Mouse (Mus musculus) frontal cortex, postnatal 10 days (tissue): Measurements from ENCODE around the gene Bptf.
"Not testable (repeated sequence)": the region's sequence is repeated elsewhere in the genome, so short reads cannot be mapped to it uniquely, and the experiment has no call there.

Experiments
- DNase-seq, 2 experiments: peaks; one replicate each; pipeline ENCODE4 v3.0.0; 2022; ENCODE audit warnings: low spot score in 2 of 2, mixed read lengths in 1 of 2

The Bptf gene

DNA sequence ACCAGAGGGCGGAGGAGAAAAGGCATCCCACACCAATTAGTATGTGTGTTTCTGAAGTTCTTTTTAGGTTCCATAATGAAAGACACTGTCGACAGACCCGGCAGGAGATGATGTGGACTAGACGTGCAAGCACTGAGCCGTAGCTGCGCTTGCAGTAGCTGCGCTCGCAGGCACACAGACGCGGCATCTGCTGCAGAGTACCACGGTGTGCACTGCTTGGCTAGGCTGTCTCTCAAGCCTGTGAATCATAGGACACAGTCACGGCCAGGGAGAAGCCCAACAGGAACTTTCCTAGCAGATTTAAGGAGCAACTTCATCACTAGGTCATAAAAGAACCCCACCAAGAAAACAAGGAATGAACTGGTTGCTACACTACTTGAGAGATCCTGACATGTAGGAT lies 14.1 kb downstream of the Bptf start:
- DNase-seq = no peak

DNA sequence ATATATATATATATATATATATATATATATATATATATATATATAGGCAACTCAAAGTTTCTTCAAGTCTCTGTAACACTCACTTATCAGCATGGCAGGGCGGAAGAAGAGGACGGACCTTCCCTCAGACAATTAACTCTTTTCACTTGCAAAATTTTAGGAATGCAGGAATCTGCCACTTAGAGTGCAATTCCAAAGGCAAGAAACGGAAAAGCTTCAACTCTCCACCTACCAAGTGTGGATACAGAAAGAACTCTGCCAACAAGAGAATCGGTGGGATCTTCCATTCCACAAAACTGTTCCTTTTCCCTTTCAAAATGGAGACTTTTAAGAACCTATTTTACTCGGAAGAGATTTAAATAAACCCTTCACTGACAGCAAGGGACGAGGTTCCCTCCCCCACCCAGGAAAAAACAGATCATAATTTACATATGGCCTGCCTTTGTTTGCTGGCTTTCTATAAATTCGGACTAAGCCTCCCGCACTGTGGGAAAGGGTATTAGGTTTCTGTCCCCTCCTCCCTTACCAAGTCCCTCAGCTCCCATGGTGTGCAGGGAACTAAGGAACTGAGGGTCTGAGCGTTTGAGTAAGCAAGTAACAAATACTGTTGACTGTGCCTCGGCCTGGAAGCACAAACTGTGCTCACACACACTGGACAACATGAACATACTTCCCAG lies 17.9 kb downstream of the Bptf start:
- DNase-seq = no peak

DNA sequence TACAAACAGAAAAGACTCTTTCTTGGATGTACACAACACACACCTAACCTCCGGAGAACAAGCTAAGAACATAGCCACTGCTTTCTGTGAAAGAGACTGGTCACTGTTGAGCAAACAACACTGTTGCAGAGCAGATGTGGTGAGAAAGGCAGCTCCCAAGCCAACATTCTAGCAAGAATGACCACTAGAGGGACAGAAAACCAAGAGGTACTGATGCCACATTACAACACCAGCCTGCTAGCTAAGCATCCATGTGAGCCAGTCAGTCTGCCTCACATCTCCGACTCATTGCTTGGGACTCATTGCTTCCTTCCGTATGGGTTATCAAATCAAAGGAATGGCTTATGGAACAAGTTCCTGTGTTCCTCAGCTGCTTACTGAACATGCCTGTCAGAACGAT lies 18.8 kb downstream of the Bptf start:
- no peak for DNase-seq

DNA sequence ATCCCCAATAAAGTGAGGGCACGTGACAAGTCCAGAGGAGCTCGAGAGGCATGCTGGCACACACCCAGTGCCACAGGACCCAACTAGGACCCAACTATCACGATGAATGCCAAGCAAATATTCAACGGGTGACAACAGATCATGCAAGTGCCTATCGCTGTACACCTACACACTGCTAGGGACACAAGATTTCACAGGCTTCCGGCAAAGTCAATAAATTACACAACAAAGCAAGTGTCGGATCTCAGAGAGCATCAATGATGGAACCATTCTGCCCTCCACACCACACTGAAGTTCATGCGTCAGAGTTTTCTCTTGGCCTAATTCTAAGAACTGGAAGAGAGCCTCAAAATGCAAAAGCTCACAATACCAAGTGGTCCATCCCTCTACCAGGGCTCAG lies 22.3 kb downstream of the Bptf start:
- DNase-seq = no peak

DNA sequence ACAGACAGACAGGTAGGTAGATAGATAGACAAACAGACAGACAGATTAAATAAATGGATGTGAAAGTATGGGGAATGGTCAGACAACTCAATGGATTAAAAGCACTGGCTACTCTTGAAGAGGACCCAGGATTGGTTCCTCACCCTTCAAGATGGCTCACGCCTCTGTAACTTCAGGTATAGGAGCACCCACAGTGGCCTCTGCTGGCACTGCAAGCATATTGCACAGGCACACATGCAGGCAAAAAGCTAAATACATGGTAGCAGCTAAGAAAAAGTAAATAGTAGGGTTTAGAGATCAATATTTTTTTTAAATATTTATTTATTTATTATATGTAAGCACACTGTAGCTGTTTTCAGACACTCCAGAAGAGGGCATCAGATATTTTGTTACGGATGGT lies 23.0 kb downstream of the Bptf start:
- no peak for DNase-seq

DNA sequence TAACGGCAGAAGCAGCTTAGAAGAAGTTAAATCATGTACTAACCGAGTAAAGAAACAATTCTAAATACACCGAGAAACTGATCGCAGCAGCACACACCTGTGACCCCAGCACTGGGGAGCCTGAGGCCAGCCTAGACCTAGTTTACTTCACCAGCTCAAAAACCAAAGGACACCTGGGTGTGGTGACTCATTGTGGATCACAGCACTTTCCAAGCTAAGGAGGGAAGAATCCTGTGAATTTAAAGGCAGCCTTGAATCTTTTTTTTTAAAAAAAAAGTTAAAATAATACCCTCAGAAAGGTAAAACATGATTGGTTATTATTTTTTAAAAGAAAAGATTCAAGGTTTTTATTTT lies 24.2 kb downstream of the Bptf start:
- no peak for DNase-seq

DNA sequence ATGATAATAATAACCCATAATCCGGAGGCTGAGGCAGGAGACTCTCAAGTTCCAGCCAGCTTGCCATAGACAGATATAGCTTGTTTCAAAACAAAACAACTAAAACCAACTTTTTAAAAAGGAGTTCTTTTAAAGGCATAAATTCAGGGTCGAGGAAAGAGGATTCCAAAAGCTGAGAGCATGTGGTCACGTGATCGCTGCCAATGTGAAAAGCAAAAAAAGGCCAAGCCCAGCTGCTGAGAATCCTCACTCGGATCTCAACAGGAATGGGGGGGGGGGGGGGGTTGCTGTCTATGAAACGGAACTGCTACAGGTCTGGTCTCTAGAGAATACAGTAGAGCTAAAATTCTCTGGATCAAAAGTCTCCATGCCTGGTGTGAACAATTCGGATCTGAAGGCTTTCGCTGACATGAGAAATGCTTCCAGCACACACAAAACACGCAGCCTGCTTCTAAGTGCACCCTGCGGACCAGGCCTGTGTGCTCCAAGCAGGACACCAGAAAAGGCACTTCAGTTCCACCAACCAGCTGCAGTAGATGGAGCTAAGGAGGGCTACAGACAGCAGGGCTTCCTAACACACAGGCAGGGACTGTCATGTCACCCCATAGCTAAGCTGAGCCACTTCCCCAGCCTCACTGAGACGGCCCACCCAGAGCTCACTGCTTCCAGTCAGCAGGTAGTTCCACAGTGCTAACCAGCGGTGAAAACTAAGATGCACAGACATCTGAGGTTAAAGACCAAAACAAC lies 24.8 kb downstream of the Bptf start:
- no peak for DNase-seq

DNA sequence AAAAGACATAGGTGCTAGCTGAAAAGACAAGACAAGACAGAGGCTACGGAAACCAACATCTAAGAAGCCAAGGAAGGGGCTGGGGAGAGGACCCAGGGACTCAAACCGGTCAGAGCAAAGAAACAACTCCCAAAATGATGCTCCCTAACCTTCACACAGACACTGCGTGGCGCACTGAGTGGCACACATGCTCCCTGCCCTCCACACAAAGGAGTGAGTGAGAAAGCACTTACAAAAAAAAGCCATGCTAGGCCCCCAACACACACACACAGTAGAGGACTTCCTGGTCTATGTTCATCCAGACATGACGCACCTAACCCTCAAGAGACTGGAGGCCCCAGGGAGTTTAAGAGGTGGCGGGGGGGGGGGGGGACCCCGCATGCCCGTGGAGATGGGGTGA lies 25.5 kb downstream of the Bptf start:
- DNase-seq = no peak

DNA sequence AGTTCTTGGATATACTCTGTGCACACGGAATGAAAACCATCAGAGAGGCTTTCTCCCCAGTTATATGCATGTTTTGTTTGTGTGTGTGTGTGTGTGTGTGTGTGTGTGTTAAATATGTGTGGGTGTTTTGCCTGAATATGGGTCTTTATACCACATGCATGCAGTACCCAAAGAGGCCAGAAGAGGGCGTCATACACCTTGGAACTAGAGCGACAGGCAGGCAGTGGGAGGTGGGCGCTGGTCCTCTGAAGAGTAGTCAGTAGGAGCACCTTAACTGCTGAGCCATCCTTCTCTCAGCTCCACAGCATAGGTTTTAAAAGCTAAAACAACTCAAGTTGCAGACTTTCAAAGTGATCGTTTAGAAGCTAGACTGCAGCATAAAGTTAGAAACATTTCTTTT lies 26.7 kb downstream of the Bptf start:
- peak; percentile 34 to 44 for DNase-seq

DNA sequence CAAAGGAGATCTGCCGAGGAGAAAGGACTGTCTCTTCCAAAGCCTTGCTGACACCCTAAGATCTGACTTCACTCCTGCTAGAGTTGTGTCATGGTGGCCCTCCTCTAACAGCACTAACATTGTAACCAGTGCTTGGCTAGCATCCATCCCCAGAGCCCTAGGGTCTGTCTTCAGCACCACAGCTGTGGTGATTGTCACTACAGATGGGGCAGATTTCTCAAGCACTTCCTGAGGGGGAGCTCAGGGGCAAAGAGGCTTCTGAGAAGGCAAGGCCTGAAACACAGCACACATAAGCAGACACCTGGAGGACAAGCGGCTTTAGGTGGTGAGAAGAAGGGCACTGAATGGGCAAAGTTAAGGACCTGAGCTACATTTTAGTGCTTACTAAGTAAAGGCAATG lies 28.2 kb downstream of the Bptf start:
- DNase-seq = no peak

DNA sequence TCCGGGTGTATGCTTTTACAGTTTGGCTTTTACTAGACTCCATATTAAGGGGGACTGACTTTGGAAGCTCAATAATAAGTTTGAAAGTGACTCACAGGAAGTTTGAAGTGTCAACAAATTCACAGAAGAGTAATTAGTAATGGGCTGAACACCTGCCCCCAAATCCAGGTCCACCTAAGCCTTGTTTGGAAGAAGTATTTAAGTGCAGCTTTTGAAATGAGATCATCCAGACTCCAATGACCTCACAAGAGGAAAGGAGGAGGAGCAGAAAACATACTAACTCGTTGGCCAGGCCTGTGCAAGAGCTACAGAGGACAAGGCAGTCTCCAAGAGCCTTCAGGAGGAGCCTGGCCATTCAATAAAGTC lies 28.7 kb downstream of the Bptf start:
- DNase-seq = no peak

DNA sequence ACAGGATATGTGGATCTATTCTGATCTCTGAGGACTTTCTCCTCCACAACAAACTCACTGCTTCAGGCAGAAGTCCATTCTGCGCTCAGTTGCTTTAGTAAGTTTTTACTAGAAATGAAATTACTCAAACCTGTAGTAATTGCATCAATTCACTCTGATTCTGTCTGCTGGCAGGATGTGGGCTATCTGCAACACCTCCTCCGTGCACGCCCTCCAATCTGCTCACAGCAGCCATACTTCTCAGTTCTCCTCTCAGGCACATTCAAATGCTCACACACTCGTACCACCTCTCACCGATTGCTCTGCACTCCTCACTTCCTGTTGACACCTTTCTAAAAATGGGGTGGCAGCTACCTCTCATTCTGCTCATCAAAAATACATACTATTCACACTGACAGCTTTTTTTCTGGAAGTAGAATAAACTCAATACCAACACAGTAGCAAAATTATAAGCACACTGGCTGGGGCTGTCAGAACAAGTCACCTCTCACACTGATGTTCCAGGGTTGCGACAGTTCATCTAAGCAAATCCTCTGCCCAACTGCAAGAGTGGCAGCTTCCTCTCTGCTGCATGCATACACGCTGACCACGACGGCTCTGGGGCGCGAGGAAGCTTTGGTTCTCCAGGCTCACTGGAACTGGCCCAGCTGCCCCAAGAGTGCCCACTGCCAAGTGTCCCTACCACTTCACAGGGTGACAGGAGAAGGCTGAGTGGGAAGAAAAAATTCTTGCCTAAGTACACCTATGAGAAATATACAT lies 29.3 kb downstream of the Bptf start:
- no peak for DNase-seq

DNA sequence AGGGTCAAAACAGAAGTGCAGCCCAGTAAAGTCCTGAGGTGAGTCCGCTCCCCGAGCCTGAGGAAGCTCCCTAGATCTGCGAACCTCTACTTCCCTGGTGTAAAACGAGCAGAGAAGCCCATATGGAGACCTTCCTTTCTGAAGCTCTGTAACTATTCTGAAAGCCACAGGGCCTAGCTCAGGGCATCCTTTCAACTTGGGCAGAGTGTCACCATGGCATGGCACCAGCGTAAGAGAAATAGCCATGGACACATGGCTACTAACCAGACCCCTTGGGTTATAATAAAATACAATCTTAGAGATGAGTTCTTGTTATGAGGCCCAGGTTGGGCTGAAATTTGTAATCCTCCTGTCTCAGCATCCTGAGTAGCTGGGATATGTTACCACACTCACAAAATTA lies 35.0 kb downstream of the Bptf start:
- DNase-seq = no peak

DNA sequence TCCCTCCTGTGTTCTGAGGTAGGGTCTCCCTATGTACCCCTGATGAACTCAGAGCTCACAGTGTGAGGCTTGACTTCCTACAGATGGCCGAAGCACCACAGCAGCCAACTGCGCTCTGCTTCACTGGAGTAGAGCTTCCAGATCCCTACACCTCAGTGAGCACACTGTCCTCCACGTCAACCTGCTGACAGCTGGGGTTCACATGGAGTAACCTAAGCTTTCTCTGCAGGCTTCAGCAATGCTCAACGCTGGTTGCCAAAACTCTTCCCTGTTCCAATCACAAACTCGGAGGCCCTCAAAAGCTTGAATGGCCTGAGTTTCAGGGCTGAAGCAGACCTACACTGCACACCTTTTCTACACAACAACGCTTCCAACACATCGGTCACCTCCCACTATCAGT lies 38.1 kb downstream of the Bptf start:
- no peak for DNase-seq

DNA sequence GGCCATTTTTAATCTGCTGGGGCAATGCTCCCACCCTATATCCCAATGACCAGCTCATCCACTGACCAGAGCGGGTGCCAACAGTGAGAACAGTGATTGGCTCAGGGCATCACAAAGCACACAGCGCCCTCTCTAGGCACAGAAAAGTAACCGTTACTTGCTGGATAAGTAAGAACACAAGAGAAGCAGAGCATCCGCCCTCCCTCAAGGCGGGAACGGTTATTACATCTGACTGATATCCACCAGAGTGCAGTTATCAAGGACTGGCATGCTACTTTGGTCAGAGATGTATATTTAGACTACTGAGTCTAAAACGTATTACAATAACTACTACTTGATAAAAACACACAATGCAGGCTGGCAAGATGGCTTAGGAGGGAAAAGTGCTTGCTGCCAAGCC lies 39.3 kb downstream of the Bptf start:
- no peak for DNase-seq

DNA sequence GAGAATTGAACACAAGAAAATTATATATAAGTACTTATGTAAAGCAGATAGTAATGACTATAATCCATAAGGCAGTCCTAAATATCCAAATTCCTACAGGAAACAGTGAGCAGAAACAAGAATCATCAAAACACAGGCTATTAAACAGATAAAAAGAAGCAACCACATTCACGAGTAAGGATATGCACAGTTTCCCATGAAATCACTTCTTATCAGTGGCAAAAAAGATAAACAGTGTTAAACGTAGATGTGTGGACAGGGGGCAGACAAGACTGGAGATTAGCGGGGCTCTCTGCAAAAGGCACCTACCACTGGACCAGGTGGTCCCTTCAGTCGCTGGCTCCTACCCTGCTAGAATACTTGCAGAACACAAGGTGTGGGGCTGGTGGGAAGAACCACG lies 46.1 kb downstream of the Bptf start:
- no peak for DNase-seq

DNA sequence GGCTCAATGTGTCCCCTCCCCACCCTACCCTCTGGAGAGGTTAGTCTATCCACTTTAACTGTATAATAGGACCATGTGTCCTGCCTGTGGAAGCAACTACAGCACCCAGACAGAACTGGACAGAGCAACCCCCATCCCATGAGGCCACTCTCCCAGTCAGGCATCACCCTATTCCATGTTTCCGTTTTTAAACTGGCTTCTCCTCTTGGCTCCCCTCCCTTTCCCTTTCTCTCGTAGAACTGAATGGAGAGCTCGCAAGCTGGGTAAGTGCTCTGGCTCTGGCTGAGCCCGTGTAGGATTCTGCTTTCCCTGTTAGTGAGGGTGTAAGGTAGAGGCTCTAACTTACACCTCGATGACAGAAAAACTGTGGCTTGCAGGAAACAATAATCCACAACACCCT lies 48.4 kb downstream of the Bptf start:
- DNase-seq = no peak

DNA sequence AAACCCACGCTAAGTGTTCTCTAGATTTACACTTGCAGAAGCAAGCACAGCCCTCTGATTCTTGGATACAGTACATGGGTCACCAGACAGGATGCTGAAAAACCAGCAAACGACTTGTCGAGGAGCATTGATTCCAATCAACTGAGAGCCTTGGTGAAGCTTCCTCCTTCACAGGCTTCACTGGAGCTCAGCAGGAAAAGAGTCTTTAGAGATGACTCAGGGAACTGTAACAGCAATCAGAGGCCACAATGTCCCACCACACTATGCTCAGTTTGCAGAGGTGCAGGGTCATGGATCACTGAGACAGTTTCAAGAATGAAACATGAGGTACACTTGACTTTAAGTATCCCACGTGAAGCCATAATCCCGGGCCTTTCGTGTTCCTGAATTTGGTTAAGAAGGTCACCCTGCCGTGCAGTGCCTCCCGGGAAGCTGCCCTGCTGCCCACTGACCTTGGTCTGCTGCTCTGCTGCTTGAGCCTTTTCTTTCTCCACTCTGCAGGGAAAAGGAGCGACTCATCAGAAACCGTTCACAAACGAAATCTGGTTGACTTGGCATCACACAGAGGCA lies 66.6 kb downstream of the Bptf start:
- DNase-seq = no peak

DNA sequence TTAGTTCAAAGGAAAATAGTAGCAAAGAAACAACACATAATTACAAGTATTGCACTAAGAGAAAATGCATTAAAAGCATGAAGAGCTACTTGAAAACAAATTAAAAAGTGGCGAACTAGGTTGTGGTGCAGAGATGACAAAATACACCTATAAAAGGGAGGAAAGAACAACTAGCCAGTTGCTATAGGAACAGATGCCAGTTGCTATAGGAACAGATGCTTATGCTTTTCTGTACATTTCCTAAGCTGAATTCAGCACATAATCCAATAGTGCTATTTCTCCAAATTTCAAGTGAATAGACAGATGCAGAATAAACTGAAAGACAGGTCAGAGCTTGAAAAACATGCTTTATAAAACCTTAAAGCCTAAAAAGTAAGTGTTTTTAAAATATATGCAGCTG lies 67.3 kb downstream of the Bptf start:
- DNase-seq = no peak

DNA sequence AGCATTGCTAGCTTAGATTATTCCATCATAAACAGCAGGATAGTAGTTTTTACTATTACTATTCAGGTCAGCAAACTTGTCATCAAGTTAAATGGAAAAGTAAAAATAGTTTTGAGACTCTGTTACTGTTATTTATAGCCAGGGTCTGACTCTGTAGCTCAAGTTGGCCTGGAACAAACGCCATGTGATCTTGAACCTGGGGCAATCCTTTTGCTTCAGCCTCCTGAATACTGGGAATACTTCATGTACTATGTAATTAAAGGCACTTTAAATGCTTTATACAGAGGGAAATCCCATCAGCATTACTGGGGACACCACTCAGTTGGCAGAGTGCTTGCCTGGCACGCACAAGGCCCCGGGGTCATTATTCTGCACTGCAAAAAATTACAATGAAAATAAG lies 68.9 kb downstream of the Bptf start:
- DNase-seq = no peak

DNA sequence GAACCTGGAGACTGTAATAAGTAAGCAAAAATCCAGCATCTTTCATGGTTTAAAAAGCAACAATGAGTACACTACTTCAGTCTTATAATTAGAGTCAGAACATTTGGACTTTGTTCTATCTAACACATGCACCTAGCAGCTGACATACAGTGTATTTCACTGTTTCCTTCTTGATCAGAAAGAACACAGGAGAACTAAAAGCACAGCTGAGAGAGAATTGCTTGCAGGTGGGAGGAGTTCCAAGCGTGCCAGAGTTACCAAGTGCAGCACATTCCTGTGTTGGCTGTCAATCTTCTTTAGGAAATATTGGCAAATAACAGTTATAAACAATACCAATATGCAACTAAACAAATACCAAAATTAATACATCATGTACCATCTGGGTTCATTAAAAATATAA lies 71.0 kb downstream of the Bptf start:
- DNase-seq = no peak

DNA sequence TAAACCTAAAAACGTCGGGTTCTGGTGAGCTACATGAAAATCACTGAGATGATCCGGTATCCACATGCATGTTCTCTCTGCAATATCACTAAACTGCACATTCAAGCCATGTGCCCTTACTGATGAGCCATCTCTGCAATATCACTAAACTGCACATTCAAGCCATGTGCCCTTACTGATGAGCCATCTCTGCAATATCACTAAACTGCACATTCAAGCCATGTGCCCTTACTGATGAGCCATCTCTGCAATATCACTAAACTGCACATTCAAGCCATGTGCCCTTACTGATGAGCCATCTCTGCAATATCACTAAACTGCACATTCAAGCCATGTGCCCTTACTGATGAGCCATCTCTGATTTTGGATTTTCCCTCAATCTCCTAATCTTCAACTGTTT lies 72.3 kb downstream of the Bptf start:
- not testable (repeated sequence) for DNase-seq

DNA sequence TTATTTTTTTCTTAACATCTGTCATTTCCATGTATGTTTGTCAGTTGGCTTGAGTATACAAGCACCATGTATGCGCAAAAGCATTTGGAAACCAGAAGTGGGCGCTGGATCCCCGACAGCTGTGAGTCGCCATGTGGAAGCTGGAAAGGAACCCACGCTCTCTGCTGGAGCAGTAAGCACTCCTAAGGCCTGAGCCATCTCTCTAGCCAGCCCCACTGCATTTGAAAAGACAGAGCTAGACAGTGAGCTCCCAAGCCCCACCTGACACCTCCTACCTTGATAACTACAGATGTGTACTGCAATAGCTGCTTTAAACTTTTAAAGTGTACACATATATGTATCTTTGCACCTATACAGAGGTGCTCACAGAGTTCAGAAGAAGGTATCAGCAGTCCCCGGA lies 74.5 kb downstream of the Bptf start:
- DNase-seq = no peak
